Mouse (Mus musculus) liver, embryonic 14.5 days (tissue): ENCODE data around the gene Prap1.

Experiments used
- CTCF ChIP-seq: IDR thresholded peaks from 2 replicates; pipeline ENCODE4 v1.5.1; 2016; ENCODE audit warnings: antibody characterized with exemption, low read depth, control low read depth
- EP300 ChIP-seq: IDR thresholded peaks from 2 replicates; pipeline ENCODE4 v1.6.1; 2016; ENCODE audit warnings: antibody characterized with exemption, low read depth

DNA sequence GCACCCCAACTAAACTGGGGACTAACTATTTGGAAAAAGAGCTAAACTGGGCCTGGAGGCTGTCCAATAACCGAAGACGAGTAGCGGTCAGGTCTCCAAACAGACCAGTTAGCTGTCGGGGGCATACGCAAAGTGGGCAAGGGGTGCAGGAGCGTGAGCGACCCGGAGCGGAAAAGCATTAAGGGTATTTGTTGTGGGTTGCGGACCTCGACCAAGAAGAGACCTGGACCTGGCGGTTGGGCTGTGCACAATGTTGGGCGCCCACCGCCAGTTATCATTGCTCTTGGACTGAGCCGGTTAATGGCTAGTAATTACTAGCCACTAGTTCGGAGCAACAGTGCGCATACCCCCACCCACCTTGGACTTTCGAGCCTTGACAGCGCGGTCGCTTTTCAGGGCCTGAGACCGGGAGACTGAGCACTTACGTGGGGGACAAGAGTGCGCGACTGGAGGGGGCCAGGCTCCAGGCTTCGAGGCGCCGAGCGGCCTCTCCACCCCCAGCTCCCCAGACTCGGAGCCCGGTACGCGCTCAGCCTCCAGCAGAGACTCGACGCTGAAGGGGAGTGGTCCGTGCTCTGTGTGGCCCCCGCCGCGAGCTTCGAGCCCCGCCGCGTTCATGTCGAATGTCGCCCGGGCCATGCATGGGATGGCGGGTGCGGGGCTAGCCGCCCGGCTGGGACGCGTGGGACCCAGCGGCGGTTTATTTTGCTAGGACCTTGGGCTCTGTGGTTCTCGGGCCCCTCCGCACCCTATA lies 44.7 kb upstream of the Prap1 start, which contains the start of gene Msx3:
- TF ChIP-seq CTCF (no peak), EP300 (no peak)
